Mouse (Mus musculus): Measurements from ENCODE around the gene Rnf216.

- TF ChIP-seq CTCF (IDR thresholded peaks at IDR 0.05 in 2 of 3, conservative IDR thresholded peaks at IDR 0.05 in 1 of 3; ENCODE audit: control insufficient read depth in 1 of 3, insufficient read depth in 1 of 3, low read depth in 2 of 3, low read length in 3 of 3, poor library complexity in 1 of 3, severe bottlenecking in 1 of 3) (no peak), TCF12 (IDR thresholded peaks at IDR 0.05; ENCODE audit: low read depth, low read length) (no peak), EP300 (IDR thresholded peaks at IDR 0.05; ENCODE audit: low read depth in 1 of 2, low read length in 2 of 2) (no peak), JUND (IDR thresholded peaks at IDR 0.05; ENCODE audit: low read depth, low read length) (no peak), USF1 (IDR thresholded peaks at IDR 0.05; ENCODE audit: low read depth, low read length) (no peak), MYC (IDR thresholded peaks at IDR 0.05; ENCODE audit: low read depth, low read length) (no peak), MEF2A (IDR thresholded peaks at IDR 0.05; ENCODE audit: extremely low read depth, insufficient replicate concordance, low read depth, low read length, poor library complexity, severe bottlenecking) (no peak), MAX (IDR thresholded peaks at IDR 0.05; ENCODE audit: low read length) (no peak), POLR2A (IDR thresholded peaks at IDR 0.05; ENCODE audit: control insufficient read depth in 1 of 2, insufficient read depth in 1 of 2, low read depth in 1 of 2, low read length in 2 of 2, poor library complexity in 1 of 2) (no peak), GATA1 (IDR thresholded peaks at IDR 0.05; ENCODE audit: low read depth, low read length) (no peak), NELFE (IDR thresholded peaks at IDR 0.05; ENCODE audit: low read depth, low read length) (no peak), CHD1 (IDR thresholded peaks at IDR 0.05; ENCODE audit: low read depth, low read length) (no peak), POLR2AphosphoS2 (IDR thresholded peaks at IDR 0.05; ENCODE audit: low read length) (no peak), CHD2 (IDR thresholded peaks at IDR 0.05; ENCODE audit: low read length) (no peak)
Observed at GRCm38 (mm10) chr5:142974598-142975121, 138.1 kb downstream of the Rnf216 start.
